Mouse (Mus musculus) kidney, postnatal 0 days (tissue): Measurements from ENCODE around the gene Klhl32. TPM values are rescaled to one million over a fixed set of nuclear protein-coding genes. Genes with fewer than 3 reads are reported as not detected.

Experiments used
- ATAC-seq: fragments of 200-750 bp; cut with Nextera tagmentation; replicated peaks from 2 replicates; pipeline ENCODE4 v1.8.0; 2017; ENCODE audit warnings: low read depth, moderate number of reproducible peaks, moderate TSS enrichment, moderate library complexity; ENCODE audit not compliant: low FRiP score
- DNase-seq: peaks from one replicate; pipeline ENCODE4 v3.0.0-alpha.2; 2016; ENCODE audit warnings: low spot score
- H3K27ac ChIP-seq: fragments of 300-500 bp; sonication (generic); 2 replicates; pipeline ENCODE4 v1.5.1; 2014; ENCODE audit warnings: mild to moderate bottlenecking
- H3K27me3 ChIP-seq: fragments of 300-500 bp; sonication (generic); 2 replicates; pipeline ENCODE4 v1.6.1; 2014; ENCODE audit warnings: low read length, mixed read lengths; ENCODE audit not compliant: insufficient read depth
- H3K36me3 ChIP-seq: fragments of 300-500 bp; sonication (generic); 2 replicates; pipeline ENCODE4 v1.6.1; 2014; ENCODE audit warnings: low read length, mixed read lengths; ENCODE audit not compliant: insufficient read depth
- H3K4me1 ChIP-seq: fragments of 300-500 bp; sonication (generic); replicated peaks from 2 replicates; pipeline ENCODE4 v1.6.1; 2014; ENCODE audit warnings: antibody characterized with exemption, low read length, mixed read lengths; ENCODE audit not compliant: insufficient read depth
- H3K4me2 ChIP-seq: fragments of 300-500 bp; sonication (generic); 2 replicates; pipeline ENCODE4 v1.6.1; 2014; ENCODE audit warnings: mild to moderate bottlenecking, low read length, moderate library complexity, mixed read lengths
- H3K4me3 ChIP-seq: fragments of 300-500 bp; sonication (generic); replicated peaks from 2 replicates; pipeline ENCODE4 v1.5.1; 2014; ENCODE audit warnings: low read depth, low read length
- H3K9ac ChIP-seq: fragments of 300-500 bp; sonication (generic); 2 replicates; pipeline ENCODE4 v1.6.1; 2014; ENCODE audit warnings: low read depth, low read length
- H3K9me3 ChIP-seq: fragments of 300-500 bp; sonication (generic); replicated peaks from 2 replicates; pipeline ENCODE4 v1.6.1; 2016; ENCODE audit warnings: low read length, inconsistent platforms, mixed read lengths
- CTCF ChIP-seq: IDR thresholded peaks from 2 replicates; pipeline ENCODE4 v1.5.1; 2016; ENCODE audit warnings: antibody characterized with exemption, low read depth, mild to moderate bottlenecking, moderate library complexity
- WGBS: fragments of 180-500 bp; shearing (Covaris S2); extraction: QIAGEN DNeasy Blood & Tissue Kit; methylation state at CpG from one replicate; pipeline ENCODE4 v1.1.7; 2014; 5-methylcytosine and 5-hydroxymethylcytosine counted together
- polyA plus RNA-seq: library from polyadenylated mRNA; unstranded; fragments of >200 nt; fragmentation: Nextera tagmentation; extraction: Ambion mirVana; gene quantifications from 2 replicates; pipeline ENCODE4 v1.2.1, GENCODE M21; 2015

Gene Klhl32
- polyA plus RNA-seq, 1 experiment from 2014 or later, result 2.4 TPM

- 26% methylated on average over 3 of the region's 3 CpGs for WGBS
- no peak for DNase-seq
Measured at GRCm38 (mm10) chr4:24797868-24798267, 53.1 kb downstream of the Klhl32 start.

GRCm38 (mm10) chr4:24797280-24797679 is 53.6 kb downstream of the Klhl32 start:
- DNase-seq (no peak), ATAC-seq (no peak)
- Histone ChIP-seq H3K4me3 (no peak overlapping the region), H3K4me2 (no peak overlapping the region), H3K9me3 (no peaks in the 10 kb centered on the region), H3K9ac (no peak overlapping the region), H3K36me3 (no peaks in the 10 kb centered on the region), H3K27ac (no peak overlapping the region), H3K27me3 (no peaks in the 10 kb centered on the region), H3K4me1 (no peaks in the 10 kb centered on the region)
- 79% methylated on average over 5 of the region's 5 CpGs for WGBS
- no peak for TF ChIP-seq CTCF

More at GRCm38 (mm10) chr4:24797868-24798267, 53.1 kb downstream of the Klhl32 start:
- H3K27me3 ChIP-seq, result no peaks in the 10 kb centered on the region
- no peaks in the 10 kb centered on the region for H3K4me1 ChIP-seq
- H3K27ac ChIP-seq, result no peak overlapping the region
- no peaks in the 10 kb centered on the region for H3K9me3 ChIP-seq
- no peaks in the 10 kb centered on the region for H3K36me3 ChIP-seq
- no peak overlapping the region for H3K4me2 ChIP-seq
- H3K9ac ChIP-seq, result no peak overlapping the region
- no peak overlapping the region for H3K4me3 ChIP-seq
- no peak for ATAC-seq
- no peak for TF ChIP-seq CTCF

GRCm38 (mm10) chr4:24796229-24796628 is 54.7 kb downstream of the Klhl32 start:
- 63% methylated on average over 1 of the region's 1 CpGs for WGBS
- no peaks in the 10 kb centered on the region for H3K27me3 ChIP-seq
- no peaks in the 10 kb centered on the region for H3K9me3 ChIP-seq
- H3K4me3 ChIP-seq, result no peak overlapping the region
- no peak overlapping the region for H3K27ac ChIP-seq
- no peak overlapping the region for H3K4me2 ChIP-seq
- no peak for TF ChIP-seq CTCF
- no peaks in the 10 kb centered on the region for H3K4me1 ChIP-seq
- no peaks in the 10 kb centered on the region for H3K36me3 ChIP-seq
- ATAC-seq (no peak), DNase-seq (no peak)
- H3K9ac ChIP-seq, result no peak overlapping the region

- Histone ChIP-seq H3K4me2 (no peak overlapping the region), H3K4me1 (no peaks in the 10 kb centered on the region), H3K9ac (no peak overlapping the region), H3K4me3 (no peak overlapping the region), H3K9me3 (no peaks in the 10 kb centered on the region), H3K27ac (no peak overlapping the region), H3K27me3 (no peaks in the 10 kb centered on the region), H3K36me3 (no peaks in the 10 kb centered on the region)
- ATAC-seq (no peak), DNase-seq (no peak)
- TF ChIP-seq CTCF, result no peak
- 85% methylated on average over 2 of the region's 2 CpGs for WGBS
Measured at GRCm38 (mm10) chr4:24795180-24795579, 55.7 kb downstream of the Klhl32 start.

GRCm38 (mm10) chr4:24793726-24794345 is 57.1 kb downstream of the Klhl32 start:
- Histone ChIP-seq H3K4me3 (no peak overlapping the region), H3K4me2 (no peak overlapping the region), H3K27ac (no peak overlapping the region), H3K9ac (no peak overlapping the region), H3K4me1 (no peaks in the 10 kb centered on the region), H3K9me3 (no peaks in the 10 kb centered on the region), H3K36me3 (no peaks in the 10 kb centered on the region), H3K27me3 (no peaks in the 10 kb centered on the region)
- ATAC-seq (no peak), DNase-seq (no peak)
- TF ChIP-seq CTCF, result no peak
- WGBS, result 52% methylated on average over 7 of the region's 7 CpGs

- WGBS, result 41% methylated on average over 16 of the region's 16 CpGs
- no peak for ATAC-seq
- Histone ChIP-seq H3K4me2 (no peak overlapping the region), H3K4me3 (no peak overlapping the region), H3K27ac (no peak overlapping the region), H3K9ac (no peak overlapping the region), H3K4me1 (no peaks in the 10 kb centered on the region), H3K36me3 (no peaks in the 10 kb centered on the region), H3K27me3 (no peaks in the 10 kb centered on the region), H3K9me3 (no peaks in the 10 kb centered on the region)
- no peak for TF ChIP-seq CTCF
- DNase-seq, result no peak
Measured at GRCm38 (mm10) chr4:24792416-24792981, 58.4 kb downstream of the Klhl32 start.
